Mouse (Mus musculus) heart, postnatal 0 days (tissue): Measurements from ENCODE around the gene Ttn.

Experiments used
- CTCF ChIP-seq: IDR thresholded peaks from 2 replicates; pipeline ENCODE4 v1.5.1; 2016; ENCODE audit warnings: antibody characterized with exemption, control low read depth, low read depth
- EP300 ChIP-seq: IDR thresholded peaks from 2 replicates; pipeline ENCODE4 v1.6.1; 2016; ENCODE audit warnings: antibody characterized with exemption, low read depth

DNA sequence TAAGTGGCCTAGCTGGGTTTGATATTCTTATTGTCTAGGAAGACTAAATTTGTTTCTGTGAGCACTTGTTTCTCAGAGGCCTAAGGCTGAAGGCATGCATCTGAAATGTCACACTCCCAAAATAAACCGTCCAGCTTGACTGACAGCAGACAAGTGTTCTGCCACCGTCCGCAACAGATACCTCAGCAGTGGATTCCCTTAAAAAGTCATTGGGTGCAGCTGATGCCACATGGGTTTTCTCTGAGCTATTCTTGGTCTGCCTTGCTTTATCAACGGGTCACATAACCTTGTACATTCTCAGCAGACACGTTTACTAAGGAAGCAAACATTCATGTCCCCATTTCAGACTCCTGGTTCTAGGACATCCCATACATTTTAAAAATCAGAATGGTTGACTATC, 630 bp downstream of the Ttn start:
- TF ChIP-seq CTCF (no peak), EP300 (peak; percentile 91)
